Mouse (Mus musculus) thymus, adult 2 months (tissue): Measurements from ENCODE around the gene Zfp148.

Source experiments
- CTCF ChIP-seq: fragments of 200-500 bp; IDR thresholded peaks from 2 replicates; pipeline ENCODE4 v1.5.1; 2012; ENCODE audit warnings: mild to moderate bottlenecking, control low read depth, low read length, moderate library complexity, borderline replicate concordance; ENCODE audit not compliant: control insufficient read depth, poor library complexity, insufficient read depth; ENCODE audit errors: extremely low read depth
- POLR2A ChIP-seq: fragments of 200-500 bp; IDR thresholded peaks from 2 replicates; pipeline ENCODE4 v1.6.1; 2012; ENCODE audit warnings: mild to moderate bottlenecking, low read length, control low read depth, moderate library complexity; ENCODE audit not compliant: control insufficient read depth, poor library complexity, insufficient read depth; ENCODE audit errors: extremely low read depth

DNA sequence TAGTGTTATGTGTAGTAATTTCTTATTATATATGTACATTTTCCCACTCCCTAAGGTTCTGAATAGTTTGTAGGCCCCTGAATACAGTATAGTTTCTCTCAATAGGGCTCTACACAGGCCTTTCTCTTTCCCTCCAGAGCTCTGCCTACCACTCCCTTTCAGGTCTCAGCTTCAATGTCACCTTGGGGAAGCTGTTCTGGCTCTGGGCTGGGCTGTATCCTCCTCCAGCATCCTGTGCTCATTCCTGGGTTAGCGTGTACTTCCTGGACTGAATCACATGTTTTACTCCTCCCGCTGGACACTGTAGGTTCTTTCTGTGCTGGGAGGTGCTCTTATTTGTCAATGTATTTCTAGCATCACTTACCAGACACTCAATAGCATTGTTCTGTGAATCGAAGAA lies 12.0 kb upstream of the Zfp148 start:
- no peak for TF ChIP-seq POLR2A
- no peak for TF ChIP-seq CTCF
